Mouse (Mus musculus) testis, adult 2 months (tissue): ENCODE data around the gene Zfp219. TPM values are rescaled to one million over a fixed set of nuclear protein-coding genes. Genes with fewer than 3 reads are reported as not detected.
A peak's percentile ranks its signal among the peaks of the same experiment; 100 is the strongest.

Experiments used
- H3K27ac ChIP-seq: fragments of 200-500 bp; 2 replicates; pipeline ENCODE4 v1.5.1; 2012; ENCODE audit warnings: low read depth, low read length; ENCODE audit not compliant: control insufficient read depth, insufficient read depth
- H3K27me3 ChIP-seq: fragments of 200-500 bp; 2 replicates; pipeline ENCODE4 v1.6.1; 2012; ENCODE audit warnings: mild to moderate bottlenecking, low read length, moderate library complexity; ENCODE audit not compliant: control insufficient read depth, insufficient read depth
- H3K36me3 ChIP-seq: fragments of 200-500 bp; 2 replicates; pipeline ENCODE4 v1.6.1; 2012; ENCODE audit warnings: mild to moderate bottlenecking, low read length; ENCODE audit not compliant: control insufficient read depth, insufficient read depth
- H3K4me1 ChIP-seq: fragments of 200-500 bp; 2 replicates; pipeline ENCODE4 v1.6.1; 2012; ENCODE audit warnings: low read length; ENCODE audit not compliant: control insufficient read depth, insufficient read depth
- H3K4me3 ChIP-seq: fragments of 200-500 bp; 2 replicates; pipeline ENCODE4 v1.5.1; 2012; ENCODE audit warnings: low read depth, mild to moderate bottlenecking, low read length, moderate library complexity, mixed read lengths; ENCODE audit not compliant: control insufficient read depth
- CTCF ChIP-seq: fragments of 200-500 bp; IDR thresholded peaks from 2 replicates; pipeline ENCODE4 v1.5.1; 2012; ENCODE audit warnings: low read depth, mild to moderate bottlenecking, inconsistent platforms, low read length, moderate library complexity; ENCODE audit not compliant: control insufficient read depth, insufficient read depth, insufficient replicate concordance
- POLR2A ChIP-seq: fragments of 200-500 bp; IDR thresholded peaks from 2 replicates; pipeline ENCODE4 v1.6.1; 2012; ENCODE audit warnings: low read depth, mild to moderate bottlenecking, inconsistent platforms, low read length, moderate library complexity; ENCODE audit not compliant: control insufficient read depth
- polyA plus RNA-seq: library from polyadenylated mRNA; depleted of rRNA; stranded (reverse); fragments of >200 nt; gene quantifications from 2 replicates; pipeline ENCODE4 v1.2.3, GENCODE M21; 2012

The Zfp219 gene
- polyA plus RNA-seq, 1 experiment: 174 TPM

GRCm38 (mm10) chr14:52013771-52014219, 6.7 kb downstream of the Zfp219 start:
- no peaks in the 10 kb centered on the region for H3K36me3 ChIP-seq
- H3K4me3 ChIP-seq: peak overlapping the region; percentile 55
- peaks cover 13% of the 10 kb centered on the region for H3K4me1 ChIP-seq
- TF ChIP-seq POLR2A (no peak), CTCF (no peak)
- no peaks in the 10 kb centered on the region for H3K27me3 ChIP-seq
- peak overlapping the region; percentile 29; the same call in 1 of the 2 replicates for H3K27ac ChIP-seq

- Histone ChIP-seq H3K36me3 (no peaks in the 10 kb centered on the region), H3K27ac (no peak overlapping the region), H3K4me1 (peaks cover 20% of the 10 kb centered on the region), H3K4me3 (no peak overlapping the region; the same call in 1 of the 2 replicates), H3K27me3 (no peaks in the 10 kb centered on the region)
- no peak for TF ChIP-seq POLR2A
- TF ChIP-seq CTCF: no peak
Observed at GRCm38 (mm10) chr14:52013021-52013610, 7.4 kb downstream of the Zfp219 start.

DNA sequence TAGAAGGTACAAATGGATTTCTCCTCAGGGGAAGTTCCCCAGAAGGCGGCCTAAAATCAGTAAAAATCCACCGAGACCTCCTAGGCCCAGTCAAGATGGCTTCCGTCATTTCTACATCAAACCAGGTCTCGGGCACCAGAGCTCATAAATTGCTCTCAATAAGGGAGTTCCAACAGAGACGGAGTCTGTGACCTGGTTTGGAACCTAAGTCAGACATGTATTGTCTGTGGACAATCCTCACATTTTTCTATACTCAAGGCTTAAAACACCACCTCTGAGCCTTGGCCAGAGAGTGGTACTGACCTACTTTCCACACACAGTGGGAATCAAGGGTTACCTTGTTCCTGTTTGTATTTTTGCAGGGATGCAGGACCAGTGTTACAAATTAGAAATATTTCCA, 8.0 kb downstream of the Zfp219 start:
- Histone ChIP-seq H3K4me3 (no peak overlapping the region), H3K27me3 (no peaks in the 10 kb centered on the region), H3K27ac (no peak overlapping the region), H3K36me3 (no peaks in the 10 kb centered on the region), H3K4me1 (peaks cover 22% of the 10 kb centered on the region)
- TF ChIP-seq POLR2A (no peak), CTCF (no peak)

DNA sequence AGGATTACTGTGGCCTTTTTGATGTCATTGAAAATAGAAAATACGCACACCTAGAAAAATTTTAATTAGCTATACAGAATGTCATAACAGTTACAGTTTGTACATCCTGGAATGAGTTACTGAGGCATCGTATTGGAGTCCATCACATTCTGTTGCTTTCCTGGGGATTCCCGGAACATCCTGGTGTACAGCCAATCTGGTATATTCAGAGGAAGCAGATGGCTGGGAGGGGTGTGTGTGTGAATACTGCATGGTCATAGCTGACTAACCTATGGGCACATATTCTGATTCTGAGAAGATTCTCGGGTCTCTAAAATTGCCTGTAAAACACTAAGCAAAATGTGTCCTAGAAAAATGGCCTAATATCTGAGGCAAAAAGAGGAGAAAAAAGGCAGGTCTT, 8.4 kb downstream of the Zfp219 start:
- Histone ChIP-seq H3K27me3 (no peaks in the 10 kb centered on the region), H3K36me3 (no peaks in the 10 kb centered on the region), H3K4me1 (peaks cover 24% of the 10 kb centered on the region), H3K4me3 (no peak overlapping the region), H3K27ac (no peak overlapping the region)
- TF ChIP-seq CTCF: no peak

DNA sequence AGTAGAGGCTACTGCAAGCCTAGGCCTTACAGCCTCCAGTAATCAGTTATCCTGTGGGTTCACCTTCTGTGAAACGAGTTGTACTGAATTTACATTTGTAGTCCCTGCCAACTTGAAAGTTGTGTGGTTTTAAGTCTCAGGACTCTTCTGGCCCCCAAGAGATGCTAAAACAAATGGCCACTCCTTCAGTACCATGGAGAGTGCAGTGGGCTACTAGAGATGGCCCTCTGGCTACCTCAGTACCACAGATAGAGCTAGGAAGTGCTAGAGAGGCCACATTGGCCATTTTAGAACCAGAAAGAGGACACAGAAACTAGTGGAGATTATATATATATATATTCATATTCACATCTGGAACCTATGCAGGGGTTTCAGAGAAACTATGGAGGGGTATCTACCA, 8.8 kb downstream of the Zfp219 start:
- H3K27ac ChIP-seq: no peak overlapping the region
- no peaks in the 10 kb centered on the region for H3K27me3 ChIP-seq
- peaks cover 24% of the 10 kb centered on the region for H3K4me1 ChIP-seq
- TF ChIP-seq POLR2A (no peak), CTCF (no peak)
- no peak overlapping the region for H3K4me3 ChIP-seq
- H3K36me3 ChIP-seq: no peaks in the 10 kb centered on the region

DNA sequence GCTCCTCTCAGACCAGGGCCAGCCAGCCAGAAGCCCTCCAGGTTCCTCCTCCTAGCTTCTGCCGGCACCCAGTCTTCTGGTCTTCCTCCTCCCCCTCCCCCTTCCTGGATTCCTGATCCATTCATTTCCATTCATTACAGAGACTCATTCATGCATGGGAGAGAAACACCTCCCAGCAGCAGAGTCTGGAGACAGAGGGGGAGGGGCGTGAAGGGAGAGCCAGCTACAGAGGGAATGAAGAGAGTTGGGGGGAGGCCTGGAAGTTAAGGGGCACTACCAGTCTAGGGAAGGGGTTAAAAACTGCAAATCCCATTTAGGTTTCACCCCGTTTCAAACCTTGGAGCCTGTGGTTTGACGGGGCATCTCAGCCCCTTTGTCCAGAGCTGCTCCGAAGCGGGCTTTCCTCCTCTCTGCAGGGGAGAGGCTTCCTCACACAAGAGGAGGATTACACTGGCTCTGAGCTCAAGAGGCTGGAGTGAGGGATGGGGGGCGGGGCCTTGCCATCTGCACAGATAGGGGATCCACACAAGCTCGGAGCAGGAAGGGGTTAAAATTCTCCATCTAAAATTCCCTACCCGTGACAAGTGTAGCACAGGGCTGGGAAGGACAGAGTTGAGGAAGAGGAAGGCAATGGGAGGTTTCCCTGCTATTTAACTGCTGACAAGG, 10.0 kb downstream of the Zfp219 start:
- Histone ChIP-seq H3K36me3 (no peaks in the 10 kb centered on the region), H3K27me3 (no peaks in the 10 kb centered on the region), H3K27ac (no peak overlapping the region), H3K4me3 (no peak overlapping the region), H3K4me1 (peaks cover 31% of the 10 kb centered on the region)
- TF ChIP-seq POLR2A (no peak), CTCF (no peak)

DNA sequence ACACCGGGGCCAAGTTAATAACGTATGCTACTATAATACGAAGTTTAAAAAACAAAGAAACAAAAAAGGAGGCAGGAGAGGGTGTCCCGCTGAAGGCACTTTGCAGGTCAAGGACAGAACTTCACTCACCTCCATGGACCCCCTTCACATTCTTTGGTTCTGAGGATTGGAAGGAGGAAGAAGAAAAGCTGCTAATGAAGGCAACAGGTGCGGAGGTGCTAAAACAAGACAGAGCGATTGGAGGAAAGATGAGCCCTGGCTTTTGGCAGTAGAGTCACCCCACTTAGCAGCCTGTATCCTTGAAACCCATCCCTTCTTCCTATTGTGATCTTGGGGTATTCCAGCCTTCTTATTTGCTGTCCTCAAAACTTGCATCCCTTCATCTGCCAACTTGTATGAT, 10.7 kb downstream of the Zfp219 start:
- Histone ChIP-seq H3K27ac (no peak overlapping the region), H3K36me3 (no peaks in the 10 kb centered on the region), H3K27me3 (no peaks in the 10 kb centered on the region), H3K4me1 (peaks cover 36% of the 10 kb centered on the region), H3K4me3 (no peak overlapping the region)
- TF ChIP-seq POLR2A (no peak), CTCF (no peak)

- TF ChIP-seq POLR2A: 0 out of 2 replicates have a peak, but pooled peaks have one; percentile 26
- TF ChIP-seq CTCF: no peak
- peak overlapping the region; percentile 19; the same call in 1 of the 2 replicates for H3K27ac ChIP-seq
- H3K4me1 ChIP-seq: peaks cover 39% of the 10 kb centered on the region
- H3K36me3 ChIP-seq: no peaks in the 10 kb centered on the region
- H3K27me3 ChIP-seq: no peaks in the 10 kb centered on the region
- H3K4me3 ChIP-seq: peak overlapping the region; percentile 68
Observed at GRCm38 (mm10) chr14:52009361-52009760, 11.2 kb downstream of the Zfp219 start.
